Mouse (Mus musculus) bone marrow, adult 2 months (tissue): Measurements from ENCODE around the gene Cdc45. TPM values are rescaled to one million over a fixed set of nuclear protein-coding genes. Genes with fewer than 3 reads are reported as not detected.

Experiments used
- H3K27ac ChIP-seq: fragments of 200-500 bp; 2 replicates; pipeline ENCODE4 v1.5.1; 2012; ENCODE audit warnings: low read depth, mild to moderate bottlenecking, control low read depth, inconsistent platforms, low read length; ENCODE audit not compliant: control insufficient read depth, poor library complexity, insufficient read depth
- H3K4me1 ChIP-seq: fragments of 200-500 bp; 2 replicates; pipeline ENCODE4 v1.6.1; 2011; ENCODE audit warnings: low read length; ENCODE audit not compliant: control insufficient read depth, insufficient read depth
- H3K4me3 ChIP-seq: fragments of 200-500 bp; replicated peaks from 2 replicates; pipeline ENCODE3; 2011; ENCODE audit warnings: mild to moderate bottlenecking, low read depth, low read length, control low read depth; ENCODE audit not compliant: control insufficient read depth
- CTCF ChIP-seq: fragments of 200-500 bp; IDR thresholded peaks from 2 replicates; pipeline ENCODE4 v1.5.1; 2011; ENCODE audit warnings: low read length, control low read depth; ENCODE audit not compliant: control insufficient read depth, insufficient read depth
- POLR2A ChIP-seq: fragments of 200-500 bp; IDR thresholded peaks from 2 replicates; pipeline ENCODE4 v1.6.1; 2011; ENCODE audit warnings: low read depth, mild to moderate bottlenecking, control low read depth, low read length, borderline replicate concordance; ENCODE audit not compliant: control insufficient read depth
- WGBS: fragments of 180-500 bp; shearing (Covaris S2); methylation state at CpG from one replicate; pipeline ENCODE4 v1.1.7; 2018; 5-methylcytosine and 5-hydroxymethylcytosine counted together
- polyA plus RNA-seq: library from polyadenylated mRNA; stranded (reverse); fragments of >200 nt; gene quantifications from 2 replicates; pipeline ENCODE4 v1.2.4, GENCODE M21; 2011; ENCODE audit warnings: low replicate concordance; ENCODE audit not compliant: missing spikeins, insufficient read depth, insufficient read length

Gene Cdc45
- polyA plus RNA-seq, 1 experiment = 34.5 TPM

- no peak overlapping the region for H3K27ac ChIP-seq
Observed at GRCm38 (mm10) chr16:18785025-18785424, 26.8 kb downstream of the Cdc45 start.

GRCm38 (mm10) chr16:18781810-18782209 is 30.0 kb downstream of the Cdc45 start:
- 91% methylated on average over 10 of the region's 10 CpGs for WGBS
- no peaks in the 10 kb centered on the region for H3K4me1 ChIP-seq
- H3K4me3 ChIP-seq = no peak overlapping the region
- H3K27ac ChIP-seq = no peak overlapping the region
- no peak for TF ChIP-seq CTCF
- TF ChIP-seq POLR2A = no peak

More at GRCm38 (mm10) chr16:18785025-18785424, 26.8 kb downstream of the Cdc45 start:
- TF ChIP-seq POLR2A (no peak), CTCF (no peak)
- Histone ChIP-seq H3K4me1 (no peaks in the 10 kb centered on the region; the same call in 1 of the 2 replicates), H3K4me3 (no peak overlapping the region)
- whole genome bisulfite sequencing = 84% methylated on average over 7 of the region's 7 CpGs

GRCm38 (mm10) chr16:18778461-18778860 is 33.3 kb downstream of the Cdc45 start:
- Histone ChIP-seq H3K27ac (no peak overlapping the region), H3K4me3 (no peak overlapping the region), H3K4me1 (no peaks in the 10 kb centered on the region)
- 55% methylated on average over 2 of the region's 2 CpGs for whole genome bisulfite sequencing
- TF ChIP-seq CTCF (no peak), POLR2A (no peak)

- no peak for TF ChIP-seq CTCF
- WGBS = 4% methylated on average over 80 of the region's 80 CpGs
- Histone ChIP-seq H3K4me3 (no peak overlapping the region), H3K27ac (peak overlapping the region; percentile 25; the same call in 1 of the 2 replicates), H3K4me1 (no peaks in the 10 kb centered on the region)
Observed at GRCm38 (mm10) chr16:18777101-18778080, 34.4 kb downstream of the Cdc45 start.

- H3K27ac ChIP-seq = peak within 1 kb of the TSS; percentile 25; the same call in 1 of the 2 replicates
- no peak within 1 kb of the TSS for H3K4me3 ChIP-seq
- 17% methylated on average over 19 of the region's 19 CpGs for WGBS
Observed at GRCm38 (mm10) chr16:18776556-18777100, 35.2 kb downstream of the Cdc45 start, which contains the start of gene Cldn5. Cldn5 (plus strand) TSS chr16:18776847.

GRCm38 (mm10) chr16:18775621-18776555 is 35.9 kb downstream of the Cdc45 start:
- Histone ChIP-seq H3K4me1 (no peaks in the 10 kb centered on the region), H3K27ac (no peak overlapping the region), H3K4me3 (no peak overlapping the region)
- WGBS = 54% methylated on average over 18 of the region's 18 CpGs
- TF ChIP-seq POLR2A (no peak), CTCF (no peak)

More at GRCm38 (mm10) chr16:18776556-18777100, 35.2 kb downstream of the Cdc45 start, which contains the start of gene Cldn5:
- no peak for TF ChIP-seq POLR2A
- TF ChIP-seq CTCF = no peak
- no peaks in the 10 kb centered on the region for H3K4me1 ChIP-seq

GRCm38 (mm10) chr16:18773936-18774335 is 37.9 kb downstream of the Cdc45 start:
- H3K4me3 ChIP-seq = no peak overlapping the region
- no peak for TF ChIP-seq CTCF
- TF ChIP-seq POLR2A = no peak
- H3K27ac ChIP-seq = no peak overlapping the region
- H3K4me1 ChIP-seq = no peaks in the 10 kb centered on the region
- WGBS = 65% methylated on average over 2 of the region's 2 CpGs

GRCm38 (mm10) chr16:18769501-18769900 is 42.3 kb downstream of the Cdc45 start:
- no peak for TF ChIP-seq POLR2A
- TF ChIP-seq CTCF = no peak
- 94% methylated on average over 1 of the region's 1 CpGs for WGBS
- Histone ChIP-seq H3K4me1 (no peaks in the 10 kb centered on the region), H3K4me3 (no peak overlapping the region), H3K27ac (no peak overlapping the region)
